Mouse (Mus musculus) heart, adult 9 months (tissue): ENCODE results near the gene Ndufs4.

Experiments used
- DNase-seq, 2 experiments: peaks; one replicate each; pipeline ENCODE4 v3.0.0; 2022; ENCODE audit warnings: low spot score in 2 of 2

Gene Ndufs4

DNA sequence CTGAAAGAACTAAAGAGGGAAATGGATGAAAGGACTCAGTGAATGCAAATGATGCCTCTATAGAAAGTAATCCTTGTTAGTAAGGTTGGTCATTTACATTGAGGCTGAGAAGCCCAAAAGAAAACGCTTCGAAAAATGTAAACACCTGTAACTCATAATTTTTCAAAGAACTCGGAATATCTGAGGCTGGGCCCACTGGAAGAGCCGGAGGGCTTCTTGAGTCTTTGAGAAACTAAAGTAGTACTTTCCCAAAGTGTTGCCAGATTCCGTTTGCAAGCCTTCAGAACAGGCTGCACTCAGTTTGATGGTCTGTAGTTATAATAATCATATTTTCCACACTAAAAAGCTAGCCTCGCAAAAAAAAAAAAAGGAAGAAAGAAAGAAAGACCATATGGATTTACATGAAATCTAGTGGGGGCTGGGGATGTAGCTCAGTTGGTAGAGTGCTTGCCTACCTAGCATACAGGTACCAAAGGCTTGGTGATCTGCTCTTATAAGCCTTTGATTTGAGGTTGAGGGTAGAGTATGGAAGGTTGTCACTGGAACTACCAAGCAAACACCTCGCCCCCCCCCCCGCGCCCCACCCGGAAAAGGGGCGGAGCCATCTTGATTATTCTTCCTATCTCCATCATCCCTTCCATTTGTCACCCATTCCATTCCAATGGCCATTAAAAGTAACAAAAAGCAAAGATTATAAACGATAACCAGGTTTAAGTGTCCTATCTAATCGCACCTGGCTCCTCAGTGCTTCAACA lies at the start of gene Ndufs4:
TSS of gene Ndufs4 (minus strand) at position 48 of the 755 bp plus-strand sequence.
- DNase-seq = no peak

DNA sequence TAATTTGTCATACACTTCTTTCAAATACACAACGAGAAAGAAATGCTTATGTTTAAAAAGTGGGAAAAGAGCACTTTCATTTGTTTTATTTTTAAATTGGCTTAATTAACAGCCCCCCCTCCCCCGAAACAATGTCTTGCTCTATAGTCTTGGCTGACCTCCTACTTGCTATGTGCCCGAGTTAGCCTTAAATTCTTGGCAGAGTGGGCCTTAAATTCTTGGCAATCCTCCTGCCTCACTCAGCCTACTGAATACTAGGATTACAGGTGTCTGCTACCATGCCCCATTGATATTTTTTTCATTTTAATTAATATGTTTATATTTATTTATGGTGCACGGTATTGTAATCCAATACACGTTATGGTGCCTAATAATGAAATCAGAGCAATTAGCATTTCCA lies 44.4 kb upstream of the Ndufs4 start:
- DNase-seq = peak in 1 of 2 experiments; percentile 22

DNA sequence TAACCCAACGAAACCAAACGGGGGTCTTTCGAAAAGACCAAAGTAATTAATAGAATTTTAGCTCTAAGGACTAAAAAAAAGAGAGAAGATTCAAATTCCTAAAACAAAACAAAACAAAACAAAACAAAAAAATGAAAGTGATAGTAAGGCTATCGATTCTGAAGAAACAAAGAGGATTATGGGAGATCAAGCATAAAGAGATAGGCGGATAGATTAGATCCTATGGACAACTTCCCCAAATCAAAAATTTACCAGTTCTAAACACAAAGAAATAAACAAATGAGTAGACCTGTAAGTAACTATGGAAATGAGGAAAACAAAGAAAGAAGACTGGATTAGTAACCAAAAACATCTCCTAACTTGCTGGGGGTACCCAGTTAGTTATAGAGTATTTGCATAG lies 37.2 kb upstream of the Ndufs4 start:
- DNase-seq = no peak

DNA sequence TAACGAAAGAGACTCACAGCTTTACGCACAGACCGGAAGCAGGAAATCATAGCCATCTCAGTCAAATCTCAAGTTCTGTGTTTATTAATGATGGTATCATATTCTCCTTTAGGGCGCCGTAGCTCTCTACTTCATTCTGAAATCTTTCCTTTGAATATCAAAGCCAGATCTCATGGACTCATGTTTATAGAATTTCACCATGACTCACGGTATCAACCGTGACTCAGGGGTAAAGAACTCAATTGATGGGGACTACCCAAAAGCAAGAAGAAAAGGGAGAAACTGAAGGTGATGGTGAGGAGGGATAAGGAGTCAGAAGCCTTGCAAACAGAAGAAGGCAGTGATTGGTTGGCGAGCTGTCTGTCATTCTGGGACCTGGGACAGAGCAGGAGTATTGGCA lies 32.2 kb upstream of the Ndufs4 start:
- no peak for DNase-seq

DNA sequence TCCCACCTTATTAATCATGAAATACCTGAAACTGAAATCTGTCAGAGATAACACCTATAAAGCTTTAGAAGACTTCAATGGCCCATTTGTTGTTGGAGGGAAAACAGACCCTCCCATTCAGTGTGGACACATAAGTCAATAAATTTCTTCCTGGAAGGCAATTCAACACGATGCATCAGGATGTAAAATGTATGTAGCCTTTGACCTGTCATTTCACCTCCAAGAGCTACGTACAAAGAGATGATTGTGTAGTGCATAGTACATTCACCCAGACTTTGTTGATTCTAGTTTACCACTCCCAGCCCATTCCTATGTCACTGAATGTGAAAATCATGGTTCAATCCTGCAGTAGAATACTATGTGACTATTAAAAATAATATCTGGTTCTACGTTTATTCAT lies 31.3 kb upstream of the Ndufs4 start:
- DNase-seq = no peak

DNA sequence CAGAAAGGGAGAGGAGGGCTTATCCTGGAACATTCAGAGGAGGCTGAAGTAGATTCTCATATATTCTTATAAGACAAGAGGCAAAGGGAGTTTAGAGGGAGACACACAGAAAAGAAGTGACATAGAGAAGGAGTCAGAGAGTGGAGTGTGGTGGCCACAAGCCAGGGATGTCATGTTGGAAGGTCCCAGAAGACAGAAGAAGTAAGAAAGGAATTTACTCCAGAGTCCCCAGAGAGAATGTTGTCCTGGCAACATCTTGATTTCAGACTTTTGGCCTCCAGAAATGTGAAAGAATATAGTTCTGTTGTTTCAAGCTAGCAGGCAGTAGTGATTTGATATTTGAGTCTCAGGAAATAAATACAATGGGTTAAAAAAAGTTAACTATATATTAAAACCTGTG lies 24.3 kb upstream of the Ndufs4 start:
- no peak for DNase-seq

DNA sequence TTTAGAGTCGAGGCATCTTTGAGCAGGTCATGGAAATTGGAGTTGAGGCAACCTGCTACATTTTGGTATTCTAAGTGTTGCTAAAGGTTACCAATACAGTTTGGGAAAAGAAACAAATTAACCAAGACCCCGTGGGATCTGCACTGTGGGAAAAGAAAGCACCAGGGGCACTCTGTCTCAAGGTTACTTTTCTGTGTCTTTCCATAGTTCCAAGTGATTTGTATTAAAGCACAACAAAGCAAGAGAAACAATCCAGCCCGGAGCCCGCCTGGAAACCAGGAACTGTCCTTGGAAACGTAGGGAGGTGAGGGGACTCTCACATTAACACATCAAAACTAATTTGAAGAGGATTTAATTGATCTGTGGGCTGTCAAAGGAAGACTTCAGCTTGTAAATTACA lies 18.8 kb upstream of the Ndufs4 start:
- DNase-seq = no peak

DNA sequence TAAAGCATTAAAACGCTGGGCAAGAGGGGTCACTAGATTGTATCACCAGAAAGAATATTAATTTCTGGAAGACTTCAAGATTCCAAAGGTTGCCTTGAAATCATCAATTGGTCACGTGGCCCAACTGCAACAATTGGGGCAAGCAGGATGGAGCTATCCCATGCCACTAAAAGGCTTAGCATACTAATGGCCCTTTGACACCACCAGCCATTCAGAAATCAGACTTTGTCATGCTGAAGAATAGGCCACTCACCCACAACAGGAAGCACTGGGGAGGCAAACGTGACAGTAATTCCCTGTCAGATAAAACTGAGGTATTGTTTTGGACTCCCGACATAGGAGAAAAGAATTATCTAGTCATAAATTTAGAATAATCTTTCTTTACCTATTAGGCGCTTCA lies 18.4 kb upstream of the Ndufs4 start:
- DNase-seq = no peak

DNA sequence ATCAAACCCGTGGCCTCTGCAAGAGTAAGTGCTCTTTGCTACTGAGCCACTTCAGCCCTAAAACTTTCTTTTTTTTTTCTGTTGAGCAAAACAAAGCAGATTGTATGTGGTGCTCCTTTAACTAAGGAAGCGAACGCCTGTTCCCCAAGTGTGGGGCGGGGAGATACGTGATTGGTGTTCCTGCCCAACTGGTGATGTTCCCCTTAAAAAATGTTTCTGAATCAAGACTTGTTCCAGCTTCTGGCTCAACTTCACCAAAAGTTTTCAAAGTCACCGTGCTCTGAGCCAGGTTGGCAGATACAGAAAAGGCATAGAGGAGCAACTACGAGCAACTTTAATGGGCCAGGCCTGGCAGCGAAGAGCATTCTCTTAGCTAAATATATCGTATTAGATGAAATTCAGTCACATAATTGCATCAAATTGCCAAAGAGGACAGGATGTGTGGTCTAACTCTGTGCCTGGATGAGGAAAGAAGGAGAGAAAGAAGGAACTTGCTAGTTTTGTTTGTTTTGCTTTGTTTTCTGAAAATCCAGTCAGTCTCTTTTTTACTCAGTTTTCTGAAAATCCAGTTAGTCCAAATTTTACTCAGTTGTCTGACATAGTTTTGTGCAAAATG lies 17.1 kb upstream of the Ndufs4 start:
- peak; percentile 6 to 7 for DNase-seq

DNA sequence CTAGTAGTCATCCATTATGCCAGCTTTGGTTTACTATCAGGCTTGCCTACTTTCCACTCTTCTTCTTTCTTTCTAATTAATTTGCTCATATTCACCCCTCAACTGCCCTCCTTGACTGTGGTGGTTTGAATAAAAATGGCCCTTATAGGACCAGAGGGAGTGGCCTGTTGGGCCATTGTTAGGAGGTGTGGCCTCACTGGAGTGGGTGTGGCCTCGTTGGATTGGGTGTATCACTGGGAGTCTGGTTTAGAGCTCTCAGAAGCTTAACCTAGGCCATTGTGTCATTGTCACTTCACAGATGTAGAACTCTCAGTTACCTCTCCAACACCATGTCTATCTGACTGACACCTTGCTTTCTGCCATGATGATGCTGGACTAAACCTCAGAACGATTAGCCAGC lies 10.8 kb upstream of the Ndufs4 start:
- DNase-seq = no peak

DNA sequence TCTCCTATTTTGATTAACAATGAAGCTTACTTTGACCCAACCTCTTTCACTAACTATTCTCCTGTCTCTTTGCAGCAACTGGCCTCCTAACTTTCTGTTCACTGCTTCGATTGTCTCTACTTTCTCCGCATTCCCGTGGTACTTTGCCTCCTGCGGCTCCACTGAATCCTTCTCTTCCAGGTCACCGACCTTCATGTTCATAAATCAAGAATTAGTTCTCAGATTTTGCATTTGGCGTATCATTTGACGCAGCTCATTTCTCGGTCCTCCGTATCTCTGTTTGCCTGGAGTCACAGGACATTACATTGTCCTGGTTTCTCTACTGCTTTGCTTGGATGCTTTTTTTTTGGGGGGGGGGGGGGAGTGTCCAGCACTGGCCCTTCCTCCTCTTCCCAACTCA lies 9.2 kb upstream of the Ndufs4 start:
- no peak for DNase-seq

DNA sequence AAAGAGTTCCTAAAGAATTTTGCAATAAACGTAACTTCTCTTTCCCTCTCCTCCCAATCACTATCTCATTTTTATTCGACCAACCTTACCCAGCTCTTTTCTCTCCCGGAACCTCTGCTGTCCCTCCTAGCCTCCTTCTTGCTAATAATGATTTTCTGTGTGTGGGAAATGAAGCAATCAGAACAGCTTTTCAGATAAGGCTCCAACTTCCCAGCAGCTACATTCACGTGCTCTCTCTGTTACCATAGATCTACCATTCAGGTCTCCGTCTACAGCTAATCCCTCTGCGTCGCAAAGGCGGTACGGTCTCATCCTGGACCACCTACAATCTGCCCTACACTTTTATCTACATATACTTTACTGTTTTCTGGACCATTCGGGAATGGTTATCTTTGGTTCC lies 8.8 kb upstream of the Ndufs4 start:
- no peak for DNase-seq

DNA sequence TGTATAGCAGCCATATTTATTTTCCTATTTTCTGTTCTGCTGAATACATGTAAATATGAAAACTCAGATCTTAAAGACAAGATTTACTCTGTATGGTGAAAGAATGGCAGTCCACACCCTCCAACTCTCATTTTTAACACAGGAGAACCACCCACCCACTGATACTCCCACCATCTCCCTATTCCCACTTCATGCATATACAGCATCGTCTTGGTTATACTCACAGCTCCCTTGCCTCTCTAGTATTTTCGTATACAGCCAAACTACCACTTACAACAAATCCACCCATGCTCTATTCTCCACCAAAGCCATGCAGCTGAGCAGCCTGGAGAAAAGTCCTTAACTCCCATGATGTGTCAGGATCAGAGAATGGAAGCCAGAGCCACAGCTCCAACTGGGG lies 6.7 kb upstream of the Ndufs4 start:
- DNase-seq = no peak

DNA sequence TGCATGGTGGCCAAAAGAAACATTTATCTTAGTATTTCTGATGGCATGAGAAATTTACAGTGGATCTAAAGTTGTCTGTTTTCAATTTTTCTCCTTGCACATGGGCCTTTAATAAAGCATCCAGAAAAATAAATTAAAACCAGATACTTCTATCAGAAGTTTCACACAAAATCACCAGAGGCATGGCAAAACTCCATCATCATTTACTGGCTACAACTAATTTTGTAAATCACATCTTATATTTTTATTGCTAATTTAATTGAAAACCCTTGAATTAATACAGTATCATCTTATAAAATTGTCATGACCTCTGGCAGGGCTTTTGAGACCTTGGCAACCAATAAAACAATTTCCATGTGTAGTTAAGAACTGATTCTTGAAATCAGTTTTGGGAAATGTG lies 4.4 kb upstream of the Ndufs4 start:
- no peak for DNase-seq

DNA sequence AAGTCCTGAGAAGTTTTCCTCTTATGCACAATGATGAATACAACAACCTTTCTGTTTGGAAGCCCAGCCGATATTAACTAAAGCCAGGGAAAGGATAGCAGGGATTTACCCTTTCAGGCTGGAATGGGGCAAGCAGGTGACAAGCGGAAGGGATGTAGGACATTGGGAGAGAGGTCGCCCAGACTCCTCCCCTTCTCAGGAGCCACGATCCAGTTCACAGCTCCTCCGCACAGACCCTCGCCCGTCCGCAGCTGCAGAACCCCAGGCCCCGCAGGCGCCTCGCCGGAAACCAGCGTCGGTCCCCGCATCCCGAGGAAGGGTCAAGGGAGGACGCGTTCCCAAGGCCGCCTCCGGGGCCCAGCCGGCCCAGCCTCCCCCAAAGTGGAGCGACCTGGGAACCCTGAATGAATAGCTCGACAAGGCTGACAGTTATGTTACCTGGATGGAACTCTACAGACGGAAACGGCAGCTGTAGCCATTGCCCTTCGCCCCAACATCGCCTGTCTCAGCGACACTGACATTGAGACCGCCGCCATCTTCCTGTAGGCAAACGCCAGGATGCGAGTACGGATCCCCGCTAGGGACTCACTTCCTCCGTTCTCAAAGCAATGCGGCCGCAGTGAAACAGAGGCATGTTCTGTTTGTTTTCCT lies 412 bp downstream of the Ndufs4 start:
- peak; percentile 76 to 90 for DNase-seq

DNA sequence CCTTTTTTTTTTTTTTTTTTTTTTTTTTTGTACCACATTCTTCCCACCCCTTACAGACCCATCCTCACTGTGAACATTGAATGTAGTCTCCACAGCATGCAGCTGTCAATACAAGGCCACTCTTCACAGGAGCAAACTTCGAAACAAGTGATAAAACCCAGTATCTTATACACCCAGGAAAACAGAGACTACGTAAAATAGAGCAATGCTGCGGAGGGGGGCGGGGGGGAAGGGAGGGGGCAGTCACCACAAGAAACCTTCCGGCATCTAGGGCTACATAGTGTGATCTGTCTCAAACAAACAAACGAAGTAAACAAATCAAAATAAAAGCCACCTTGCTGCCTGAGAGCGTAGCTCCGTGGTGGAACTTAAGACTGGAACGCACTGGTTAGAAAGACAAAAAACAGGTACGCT lies 977 bp downstream of the Ndufs4 start:
- DNase-seq = no peak

DNA sequence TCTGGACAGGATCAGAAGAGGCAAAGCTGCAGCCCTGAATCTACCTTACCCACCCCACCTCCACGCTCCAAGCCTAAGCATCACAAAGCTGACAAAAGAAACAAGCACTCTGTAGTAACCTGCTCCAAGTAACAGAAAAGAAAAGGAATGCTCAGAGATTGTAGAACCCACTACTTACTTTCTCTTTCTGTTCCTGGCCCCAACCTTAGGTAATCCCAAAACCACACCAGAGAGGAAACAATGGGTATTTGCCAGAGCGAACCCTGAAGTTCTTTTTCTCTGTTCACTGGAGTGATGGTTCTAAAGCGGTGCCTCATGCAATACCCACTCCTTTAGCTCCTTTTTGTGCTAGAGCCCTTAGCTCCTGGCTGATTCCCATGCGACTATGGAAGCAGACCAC lies 11.5 kb downstream of the Ndufs4 start:
- DNase-seq = no peak

DNA sequence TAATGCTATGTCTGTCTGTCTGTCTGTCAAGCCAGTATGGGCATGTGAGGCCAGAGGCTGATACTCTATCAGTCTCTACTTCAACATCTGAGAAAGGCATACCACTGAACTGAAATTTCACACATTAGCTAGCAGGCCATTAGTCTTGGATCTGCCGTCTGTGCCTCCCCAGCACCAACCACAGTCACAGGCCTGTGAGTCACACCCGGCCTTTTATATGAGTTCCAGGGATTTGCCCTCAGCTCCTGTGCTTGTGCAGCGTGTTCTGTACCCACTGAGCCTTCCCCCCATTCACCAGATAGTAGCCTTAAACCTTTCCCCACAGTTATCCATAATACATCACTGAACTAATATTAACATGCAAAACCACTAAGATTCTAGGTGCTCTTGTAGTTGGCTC lies 26.0 kb downstream of the Ndufs4 start:
- no peak for DNase-seq

DNA sequence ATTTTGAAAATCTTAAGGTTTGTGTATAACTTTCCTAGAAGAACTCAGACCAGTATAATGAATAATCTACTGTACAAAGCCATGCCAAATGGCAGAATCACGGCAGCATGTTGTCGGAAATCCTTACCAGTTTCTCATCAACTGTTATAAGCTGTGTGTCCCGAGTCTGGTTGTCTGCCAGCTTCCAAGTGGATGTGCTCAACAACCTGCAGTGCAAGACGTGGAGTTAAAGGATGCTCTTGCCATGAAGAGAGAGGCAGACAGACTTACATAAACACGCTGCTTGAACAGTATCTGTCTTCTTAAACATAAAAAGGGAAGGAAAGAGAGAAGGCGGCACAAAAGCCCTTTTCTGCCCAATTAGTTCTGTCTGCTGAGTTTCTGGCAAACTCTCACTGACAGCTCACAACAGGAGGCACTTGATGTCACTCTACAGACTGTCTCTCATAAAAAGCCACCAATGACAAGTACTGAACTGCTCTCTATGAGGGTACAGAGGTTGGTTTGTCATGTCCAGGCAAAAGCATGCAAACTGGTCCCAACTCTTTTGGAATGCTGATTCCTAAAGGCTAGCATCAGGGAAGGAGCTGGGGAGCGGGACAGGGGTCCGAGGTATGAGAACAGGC lies 36.6 kb downstream of the Ndufs4 start:
- no peak for DNase-seq

DNA sequence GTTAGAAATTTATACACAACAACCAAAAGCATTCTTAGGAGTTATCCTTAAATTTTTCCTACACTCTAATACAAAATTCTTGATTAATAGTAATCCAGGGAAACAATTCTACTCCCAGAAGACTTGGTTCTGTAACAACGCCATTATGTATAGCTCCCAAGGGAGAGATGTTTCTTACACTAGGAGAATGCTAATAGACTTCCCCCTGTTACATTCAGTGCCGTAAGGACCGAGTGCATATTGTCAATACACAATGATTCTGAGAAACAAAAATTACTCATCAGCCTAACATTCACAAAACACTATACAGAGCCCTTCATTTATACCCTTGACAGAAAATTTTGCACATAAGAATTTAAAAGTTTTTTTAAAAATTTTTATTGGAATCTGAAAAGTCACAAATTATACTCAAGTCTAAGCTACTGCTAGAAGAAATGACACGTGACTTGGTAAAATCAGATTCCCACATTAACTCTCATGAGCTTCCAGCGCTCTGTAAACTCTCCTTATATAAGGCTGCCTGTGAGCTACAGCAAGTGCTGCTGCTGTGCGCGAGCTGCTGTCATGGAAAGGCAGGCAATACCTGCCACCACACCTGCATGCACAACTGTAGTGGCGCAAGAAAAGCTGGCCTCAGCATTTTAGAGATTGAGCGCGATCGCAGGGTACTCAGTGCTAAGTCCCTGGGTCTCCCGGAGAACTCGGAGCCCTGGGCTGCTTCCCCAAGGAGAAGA lies 42.9 kb downstream of the Ndufs4 start:
- DNase-seq = no peak

DNA sequence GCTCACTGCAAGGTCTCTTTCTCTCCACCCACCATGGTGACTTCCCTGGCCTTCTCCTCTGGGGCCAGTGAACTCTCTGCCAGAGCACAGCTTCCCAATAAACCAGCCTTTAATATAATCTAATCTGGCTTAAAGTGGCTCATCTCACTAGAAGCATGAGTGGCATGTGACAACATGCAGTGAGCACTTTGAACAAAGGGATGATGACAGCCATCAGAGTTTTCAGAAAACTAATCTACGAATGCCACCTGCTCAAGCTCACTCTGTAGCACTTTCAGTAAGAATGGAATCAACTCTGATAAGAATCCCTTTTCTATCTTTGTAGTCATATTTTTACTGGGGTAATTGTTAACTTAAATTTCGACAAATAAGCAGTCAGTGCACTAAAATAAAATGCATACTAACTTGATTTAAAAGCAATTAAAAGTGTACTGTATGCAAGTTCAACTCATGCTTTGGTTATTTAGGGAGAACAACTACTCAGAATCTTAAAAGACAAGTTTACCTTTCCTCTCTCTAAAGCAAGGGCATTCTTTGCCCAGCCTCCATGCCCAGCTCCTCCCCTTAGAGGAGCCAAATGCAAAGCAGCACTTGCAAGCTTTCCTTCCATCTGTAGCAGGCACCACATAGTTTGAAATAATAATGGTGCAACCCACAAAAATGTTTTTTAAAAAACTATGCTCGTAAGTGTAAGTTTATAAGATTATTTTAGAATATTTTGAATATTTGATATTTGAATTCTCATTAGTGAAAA lies 43.7 kb downstream of the Ndufs4 start:
- DNase-seq = no peak
